Mouse (Mus musculus) thymus, postnatal 14 days (tissue): Measurements from ENCODE around the gene Eid2.

Source experiments
- DNase-seq: peaks from one replicate; pipeline ENCODE4 v3.0.0; 2021

The Eid2 gene

DNA sequence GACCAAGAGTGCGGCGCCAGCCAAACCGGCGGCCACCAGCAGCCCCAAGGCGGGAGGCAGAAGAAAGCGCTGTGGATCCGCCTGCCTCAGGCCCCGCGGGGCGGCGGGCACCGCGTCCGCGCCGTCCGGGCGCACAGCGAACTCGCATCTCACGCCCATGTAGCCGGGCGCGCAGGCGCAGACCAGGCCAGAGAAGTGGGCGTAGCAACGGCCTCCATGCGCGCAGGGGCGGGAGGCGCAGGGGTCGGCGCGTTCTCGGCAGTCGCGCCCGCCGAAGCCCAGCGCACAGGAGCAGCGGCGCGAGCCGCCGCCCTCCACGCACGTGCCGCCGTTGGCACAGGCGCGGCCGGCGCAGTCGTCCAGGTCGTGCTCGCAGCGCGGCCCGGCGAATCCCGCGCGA is 26.8 kb downstream of the Eid2 start:
- peak; percentile 55 for DNase-seq

GRCm38 (mm10) chr7:28298837-28299625 is 31.4 kb downstream of the Eid2 start:
- DNase-seq: peak; percentile 47

GRCm38 (mm10) chr7:28301616-28302433 is 34.1 kb downstream of the Eid2 start, which contains the start of gene Dll3:
Gene Dll3, minus strand, starts transcription at chr7:28302238.
- peak; percentile 74 for DNase-seq

DNA sequence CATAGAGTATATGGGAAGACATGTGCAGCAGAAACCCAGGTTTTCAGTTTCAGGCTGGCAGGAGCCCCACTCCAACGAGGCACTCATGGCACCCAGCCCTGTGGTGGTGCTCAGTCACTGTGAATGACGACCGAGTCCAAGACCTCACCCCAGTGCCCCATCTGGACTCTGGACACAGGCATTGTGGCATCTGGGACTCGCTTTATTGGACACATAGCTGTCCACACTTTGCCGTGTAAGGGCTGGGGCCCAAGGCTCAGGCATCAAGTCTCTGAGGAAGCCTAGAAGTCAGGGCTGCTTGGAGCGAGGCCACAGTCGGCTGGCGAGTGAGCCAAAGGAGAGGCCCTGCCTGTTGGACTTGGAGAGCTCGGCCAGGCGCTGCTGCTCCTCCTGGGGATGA is 38.0 kb downstream of the Eid2 start:
- no peak for DNase-seq

DNA sequence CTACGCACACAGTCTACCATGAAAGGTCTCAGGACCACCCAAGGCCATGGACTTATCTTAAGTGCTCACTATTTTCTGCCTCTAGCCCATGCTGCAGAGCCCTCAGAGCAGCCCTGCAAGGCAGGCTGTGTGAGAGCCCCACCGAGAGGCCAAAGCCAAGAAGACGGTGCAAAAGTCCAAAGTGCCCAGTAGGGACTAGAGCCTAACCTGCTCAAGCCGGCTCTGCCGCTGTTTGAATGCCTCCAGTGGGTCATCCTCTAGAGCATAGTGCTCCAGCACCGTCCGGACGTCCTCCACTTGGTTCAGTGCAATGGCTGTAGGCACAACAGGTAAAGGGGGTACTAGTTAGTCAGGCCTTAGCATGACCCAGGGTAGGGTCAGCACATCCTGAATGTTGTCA is 38.5 kb downstream of the Eid2 start:
- no peak for DNase-seq

GRCm38 (mm10) chr7:28309737-28310136 is 42.1 kb downstream of the Eid2 start:
- DNase-seq: no peak

- DNase-seq: no peak
These were observed 43.7 kb downstream of the Eid2 start for GRCm38 (mm10) chr7:28311151-28311925.

- peak; percentile 98 for DNase-seq
These were observed 44.4 kb downstream of the Eid2 start, which contains the start of gene Timm50 for GRCm38 (mm10) chr7:28311926-28312543. Gene Timm50, minus strand, starts transcription at chr7:28312072.

- no peak for DNase-seq
These were observed 50.4 kb downstream of the Eid2 start for GRCm38 (mm10) chr7:28318036-28318435.

DNA sequence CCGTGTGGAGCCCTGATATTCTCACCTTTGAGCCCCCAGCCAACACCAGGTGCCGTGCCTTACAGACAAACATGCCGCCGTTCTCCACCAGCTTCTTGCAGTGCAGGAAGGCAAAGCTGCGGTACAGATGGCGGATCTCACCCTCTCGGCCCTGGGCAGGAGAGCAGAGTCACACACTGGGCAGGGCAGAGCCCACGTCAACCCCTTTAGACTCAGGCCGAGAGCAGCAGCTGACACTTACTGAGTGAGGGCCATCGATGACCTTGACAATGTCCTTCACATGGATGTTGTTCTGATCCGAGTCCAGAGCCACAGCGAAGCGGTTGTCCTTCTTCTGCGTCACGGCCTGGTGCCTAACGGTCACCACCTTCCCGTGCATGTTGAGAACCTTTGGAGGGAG is 51.0 kb downstream of the Eid2 start:
- DNase-seq: no peak
